Mouse (Mus musculus) spleen, adult 2 months (tissue): Measurements from ENCODE around the gene Car11. TPM values are rescaled to one million over a fixed set of nuclear protein-coding genes. Genes with fewer than 3 reads are reported as not detected.

Source experiments
- DNase-seq, 2 experiments: peaks; one replicate each; pipeline versions ENCODE4 v3.0.0 to v3.0.0-alpha.2; 2012 to 2021; ENCODE audit warnings: low spot score in 2 of 2, low read depth in 1 of 2
- H3K27ac ChIP-seq: fragments of 200-500 bp; 2 replicates; pipeline ENCODE4 v1.5.1; 2012; ENCODE audit warnings: low read length, inconsistent platforms; ENCODE audit not compliant: insufficient read depth
- H3K27me3 ChIP-seq: fragments of 200-500 bp; 2 replicates; pipeline ENCODE4 v1.6.1; 2012; ENCODE audit warnings: mild to moderate bottlenecking, moderate library complexity, low read length, inconsistent platforms; ENCODE audit not compliant: control insufficient read depth, insufficient read depth
- H3K36me3 ChIP-seq: fragments of 200-500 bp; 2 replicates; pipeline ENCODE4 v1.6.1; 2012; ENCODE audit warnings: mild to moderate bottlenecking, low read length, inconsistent platforms; ENCODE audit not compliant: control insufficient read depth, insufficient read depth
- H3K4me1 ChIP-seq: fragments of 200-500 bp; 2 replicates; pipeline ENCODE4 v1.6.1; 2011; ENCODE audit warnings: inconsistent platforms; ENCODE audit not compliant: control insufficient read depth, insufficient read depth, insufficient read length
- H3K4me3 ChIP-seq: fragments of 200-500 bp; 2 replicates; pipeline ENCODE4 v1.5.1; 2011; ENCODE audit warnings: mild to moderate bottlenecking, inconsistent platforms; ENCODE audit not compliant: insufficient read depth, insufficient read length; ENCODE audit errors: extremely low read depth
- CTCF ChIP-seq: fragments of 200-500 bp; IDR thresholded peaks from 2 replicates; pipeline ENCODE4 v1.5.1; 2011; ENCODE audit warnings: mild to moderate bottlenecking, inconsistent platforms; ENCODE audit not compliant: insufficient read depth, insufficient read length, insufficient replicate concordance; ENCODE audit errors: extremely low read depth
- POLR2A ChIP-seq: fragments of 200-500 bp; IDR thresholded peaks from 2 replicates; pipeline ENCODE4 v1.6.1; 2011; ENCODE audit warnings: low read depth, low read length, inconsistent platforms
- WGBS: fragments of 180-500 bp; shearing (Covaris S2); methylation state at CpG from one replicate; pipeline ENCODE4 v1.1.7; 2018; 5-methylcytosine and 5-hydroxymethylcytosine counted together
- polyA plus RNA-seq: library from polyadenylated mRNA; depleted of rRNA; stranded (reverse); fragments of >200 nt; gene quantifications from 2 replicates; pipeline ENCODE4 v1.2.3, GENCODE M21; 2012

Car11 gene
- polyA plus RNA-seq, 1 experiment: 2.4 TPM

DNA sequence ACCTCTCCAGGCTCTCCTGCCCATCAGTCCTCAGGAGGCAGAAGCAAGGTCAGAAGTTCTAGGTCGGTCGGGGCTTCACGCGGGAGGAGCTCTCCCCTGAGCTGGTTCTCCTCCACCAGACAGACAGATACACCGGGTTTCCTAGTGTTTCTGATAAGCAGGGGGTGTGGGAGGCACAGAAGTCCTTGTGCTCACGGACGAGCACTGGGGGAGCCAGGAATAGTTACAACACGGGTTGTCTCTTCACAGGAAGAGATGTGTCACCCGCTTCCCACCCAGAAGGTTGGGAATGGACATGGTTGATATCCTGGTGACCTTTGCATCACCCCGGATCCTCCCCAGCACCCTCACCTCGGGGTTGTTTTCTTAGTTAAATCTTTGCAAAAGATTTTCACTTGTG, 9.8 kb upstream of the Car11 start:
- no peaks in the 10 kb centered on the region for H3K36me3 ChIP-seq
- WGBS: 81% methylated on average over 11 of the region's 11 CpGs
- no peak overlapping the region for H3K4me3 ChIP-seq
- no peak for DNase-seq
- H3K27ac ChIP-seq: no peak overlapping the region
- no peaks in the 10 kb centered on the region for H3K27me3 ChIP-seq
- H3K4me1 ChIP-seq: peaks cover 4% of the 10 kb centered on the region; the same call in 1 of the 2 replicates
- TF ChIP-seq POLR2A: no peak
- TF ChIP-seq CTCF: no peak

- Histone ChIP-seq H3K36me3 (no peaks in the 10 kb centered on the region), H3K4me3 (no peak overlapping the region), H3K4me1 (no peaks in the 10 kb centered on the region), H3K27ac (no peak overlapping the region), H3K27me3 (no peaks in the 10 kb centered on the region)
- TF ChIP-seq POLR2A (no peak), CTCF (no peak)
- no peak for DNase-seq
- 80% methylated on average over 2 of the region's 2 CpGs for WGBS
Measured at GRCm38 (mm10) chr7:45692364-45692763, 7.3 kb upstream of the Car11 start.

GRCm38 (mm10) chr7:45693921-45694591, 5.6 kb upstream of the Car11 start, which contains the start of gene Sec1:
Gene Sec1 (minus strand): TSS chr7:45694402.
- Histone ChIP-seq H3K27ac (0 out of 2 replicates have a peak within 1 kb of the TSS, but pooled peaks have one; percentile 28), H3K36me3 (no peaks in the 10 kb centered on the region), H3K27me3 (no peaks in the 10 kb centered on the region), H3K4me3 (no peak within 1 kb of the TSS), H3K4me1 (no peaks in the 10 kb centered on the region)
- WGBS: 95% methylated on average over 50 of the region's 50 CpGs
- no peak for DNase-seq
- TF ChIP-seq CTCF: no peak
- no peak for TF ChIP-seq POLR2A

DNA sequence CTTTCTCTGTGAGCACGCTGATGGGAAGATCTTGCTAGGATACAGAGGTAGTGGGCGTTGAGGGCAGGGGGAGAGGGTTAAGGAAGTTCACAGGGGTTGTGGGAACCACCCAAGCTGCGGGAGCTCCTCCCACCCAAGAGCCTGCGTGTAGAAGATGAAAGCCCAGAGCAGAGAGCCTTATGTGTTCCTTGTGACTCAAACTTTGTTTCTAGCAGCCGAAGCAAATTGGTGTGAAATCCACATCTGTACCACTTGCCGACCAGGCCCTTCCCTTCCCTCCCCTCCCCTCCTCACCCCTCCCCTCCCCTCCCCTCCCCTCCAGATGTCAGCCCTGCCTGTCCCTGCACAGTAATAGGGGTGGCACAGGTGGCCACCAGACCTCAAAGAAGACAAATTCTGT, 4.5 kb upstream of the Car11 start:
- peaks cover 4% of the 10 kb centered on the region; the same call in 1 of the 2 replicates for H3K4me1 ChIP-seq
- WGBS: 25% methylated on average over 6 of the region's 6 CpGs
- no peaks in the 10 kb centered on the region for H3K36me3 ChIP-seq
- TF ChIP-seq POLR2A (no peak), CTCF (no peak)
- no peak overlapping the region for H3K4me3 ChIP-seq
- H3K27ac ChIP-seq: 0 out of 2 replicates have a peak overlapping the region, but pooled peaks have one; percentile 28
- peaks cover 7% of the 10 kb centered on the region for H3K27me3 ChIP-seq
- no peak for DNase-seq

DNA sequence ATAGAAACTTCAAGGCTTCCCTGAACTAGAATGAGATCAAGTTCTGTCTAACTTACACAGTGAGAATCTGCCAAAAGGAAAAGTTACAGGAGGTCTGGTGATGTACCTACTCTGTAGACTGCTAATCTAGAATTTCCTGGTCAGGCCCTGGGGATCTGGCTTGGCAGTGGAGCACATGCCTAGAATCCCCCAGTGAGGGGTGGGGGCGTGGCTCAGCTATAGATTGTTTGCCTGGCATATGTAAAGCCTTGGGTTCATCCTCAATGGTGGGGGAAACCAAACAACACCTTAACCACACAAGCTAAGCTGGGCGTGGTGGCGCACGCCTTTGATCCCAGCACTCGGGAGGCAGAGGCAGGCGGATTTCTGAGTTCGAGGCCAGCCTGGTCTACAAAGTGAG, 1.7 kb upstream of the Car11 start:
- Histone ChIP-seq H3K27ac (no peak overlapping the region), H3K36me3 (no peaks in the 10 kb centered on the region), H3K4me1 (peaks cover 10% of the 10 kb centered on the region), H3K27me3 (peaks cover 11% of the 10 kb centered on the region), H3K4me3 (no peak overlapping the region)
- whole genome bisulfite sequencing: 83% methylated on average over 7 of the region's 7 CpGs
- DNase-seq: no peak
- TF ChIP-seq POLR2A (no peak), CTCF (no peak)

- peak in 1 of 2 experiments; percentile 70 for DNase-seq
- H3K36me3 ChIP-seq: no peaks in the 10 kb centered on the region
- no peak for TF ChIP-seq CTCF
- TF ChIP-seq POLR2A: no peak
- peaks cover 11% of the 10 kb centered on the region for H3K27me3 ChIP-seq
- no peak overlapping the region for H3K27ac ChIP-seq
- WGBS: 4% methylated on average over 20 of the region's 20 CpGs
- peaks cover 18% of the 10 kb centered on the region for H3K4me1 ChIP-seq
- H3K4me3 ChIP-seq: peak overlapping the region; percentile 18; the same call in 1 of the 2 replicates
Measured at GRCm38 (mm10) chr7:45700301-45701015, 815 bp downstream of the Car11 start.

- H3K4me1 ChIP-seq: peaks cover 18% of the 10 kb centered on the region
- H3K27me3 ChIP-seq: peaks cover 11% of the 10 kb centered on the region
- TF ChIP-seq CTCF: no peak
- no peak for TF ChIP-seq POLR2A
- no peaks in the 10 kb centered on the region for H3K36me3 ChIP-seq
- no peak overlapping the region for H3K4me3 ChIP-seq
- WGBS: 57% methylated on average over 11 of the region's 11 CpGs
- DNase-seq: no peak
- H3K27ac ChIP-seq: no peak overlapping the region
Measured at GRCm38 (mm10) chr7:45701072-45701471, 1.4 kb downstream of the Car11 start.
